8 mouse cellular contexts compared by ENCODE assay signal in the genomic region with DNA sequence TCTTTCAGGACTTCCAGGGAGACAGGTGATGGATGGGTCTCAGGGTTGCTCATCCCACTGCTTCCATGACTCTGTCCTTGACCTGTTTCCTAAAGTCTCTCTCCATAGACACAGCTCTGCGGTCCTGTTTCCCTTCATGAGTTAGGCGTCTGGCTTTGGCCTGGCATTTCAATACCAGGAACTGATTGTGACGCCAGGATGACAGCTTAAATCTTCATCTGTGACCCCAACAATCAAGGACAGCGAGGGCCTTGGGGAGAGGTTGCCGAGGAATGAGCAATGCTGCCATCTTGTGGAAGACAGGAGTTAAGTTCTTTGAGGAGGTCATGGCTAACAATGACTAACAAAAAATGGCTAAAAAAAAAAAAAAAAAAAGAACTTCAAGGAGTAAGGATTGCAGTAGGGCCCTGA. TPM values are rescaled to one million over a fixed set of nuclear protein-coding genes. Genes with fewer than 3 reads are reported as not detected.
DNase-seq lines count a peak whose midpoint lies in the region; ATAC-seq and TF ChIP-seq lines count a peak whose summit lies in the region.

No protein-coding gene starts in this region.

- peaks cover 8% of the 10 kb centered on the region for H3K27me3 ChIP-seq in Patski
- H3K27me3 ChIP-seq in liver, embryonic 14.5 days (ENCODE audit: control insufficient read depth, insufficient read depth, low read length) = no peaks in the 10 kb centered on the region
- H3K27me3 ChIP-seq in neural tube, embryonic 15.5 days (replicated peaks) = no peaks in the 10 kb centered on the region

- H3K4me3 ChIP-seq in liver, embryonic 14.5 days (ENCODE audit: insufficient read depth in 1 of 2, low read depth in 2 of 2, low read length in 2 of 2) = no peak overlapping the region
- H3K4me3 ChIP-seq in neural tube, embryonic 15.5 days (replicated peaks) = no peak overlapping the region

- H3K36me3 ChIP-seq in liver, embryonic 14.5 days (replicated peaks; ENCODE audit: control insufficient read depth, insufficient read depth, low read depth) = no peaks in the 10 kb centered on the region
- H3K36me3 ChIP-seq in neural tube, embryonic 15.5 days = no peaks in the 10 kb centered on the region

- no peak for TF ChIP-seq EP300 in liver, embryonic 14.5 days (IDR thresholded peaks at IDR 0.05; ENCODE audit: low read depth)

- H3K4me1 ChIP-seq in liver, embryonic 14.5 days (replicated peaks; ENCODE audit: control insufficient read depth in 2 of 2, insufficient read depth in 2 of 2, low read length in 1 of 2) = no peaks in the 10 kb centered on the region
- peaks cover 4% of the 10 kb centered on the region; the same call in 1 of the 2 replicates for H3K4me1 ChIP-seq in neural tube, embryonic 15.5 days

- no peaks in the 10 kb centered on the region for H3K9me3 ChIP-seq in liver, embryonic 14.5 days (ENCODE audit: control insufficient read depth, low read length)
- H3K9me3 ChIP-seq in neural tube, embryonic 15.5 days (replicated peaks) = no peaks in the 10 kb centered on the region

- intact Hi-C loops in gastrocnemius, postnatal 14 days (cut with DNase I; ENCODE audit: low total_unique reads) = loop anchor here (2.0 kb wide), 1 partner anchor 262 kb away; no protein-coding TSS in a partner anchor

- no peak overlapping the region for H3K4me2 ChIP-seq in liver, embryonic 14.5 days (ENCODE audit: low read depth)
- peak overlapping the region; percentile 34 for H3K4me2 ChIP-seq in neural tube, embryonic 15.5 days

- CTCF ChIA-PET in Patski (lab: Charles Lee) = interaction anchor here (0.6 to 1.3 kb wide), 5 partner anchors 9 to 254 kb away, joined by 3 to 4 read pairs (median 3); no protein-coding TSS in a partner anchor

- peak; percentile 78 for TF ChIP-seq CTCF in Patski (IDR thresholded peaks at IDR 0.05)
- TF ChIP-seq CTCF in liver, embryonic 14.5 days (IDR thresholded peaks at IDR 0.05; ENCODE audit: low read depth) = peak; percentile 66

- H3K9ac ChIP-seq in liver, embryonic 14.5 days (replicated peaks) = no peak overlapping the region
- H3K9ac ChIP-seq in neural tube, embryonic 15.5 days (replicated peaks) = no peak overlapping the region

- POLR2A ChIA-PET in Patski (lab: Charles Lee) = interaction anchor here (0.6 kb wide), 1 partner anchor 48 kb away, joined by 8 read pairs; no protein-coding TSS in a partner anchor

- in situ Hi-C loops in Patski (cut with MboI; ENCODE audit: low pct_unique_long_range_greater_than_20kb) = loop anchor here (5.0 kb wide), 1 partner anchor 260 kb away; no protein-coding TSS in a partner anchor

- H3K27ac ChIP-seq in liver, embryonic 14.5 days = no peak overlapping the region
- no peak overlapping the region for H3K27ac ChIP-seq in neural tube, embryonic 15.5 days (replicated peaks)

- ATAC-seq in Patski = no peak
- no peak for ATAC-seq in liver, embryonic 14.5 days (ENCODE audit: insufficient read depth)
- peak; percentile 50; the same call in 1 of the 2 replicates for ATAC-seq in neural tube, embryonic 15.5 days (ENCODE audit: low FRiP score)

- DNase-seq in A20 (ENCODE audit: low read depth, low spot score) (peak; percentile 72), Patski (ENCODE audit: low read depth, low spot score) (peak; percentile 22)
- peak; percentile 78 to 85 for DNase-seq in cerebellum, postnatal 10 days
- peak; percentile 16 for DNase-seq in gastrocnemius, postnatal 14 days
- DNase-seq in kidney, adult 9 months = peak; percentile 49
- peak; percentile 29 to 38 (median 33) for DNase-seq in liver, embryonic 14.5 days (ENCODE audit: low read depth in 3 of 3, low spot score in 3 of 3)
- DNase-seq in urinary bladder, postnatal 25 days (ENCODE audit: low spot score) = peak; percentile 24

- WGBS in liver, embryonic 14.5 days (ENCODE audit: insufficient replicate concordance) = 10% methylated on average over 5 of the region's 5 CpGs
- WGBS in neural tube, embryonic 15.5 days = 14% methylated on average over 5 of the region's 5 CpGs

RNA-seq across cellular contexts. Expression of gene Frmd5, which starts 25.6 kb away (rescaled TPM):
- polyA plus RNA-seq in Patski (2021) = 0.23 TPM
- under 1 TPM; 0.33 to 0.38 TPM for total RNA-seq in gastrocnemius, postnatal 14 days (2021)
- polyA plus RNA-seq in liver, embryonic 14.5 days (2012; rRNA removed) = 0.12 and 0.30 TPM in 2 replicates
- 0.06 and 0.10 TPM in 2 replicates for polyA plus RNA-seq in liver, embryonic 14.5 days (2014; fragmentation: Nextera tagmentation; extraction: Ambion mirVana)
- polyA plus RNA-seq in neural tube, embryonic 15.5 days (2015; fragmentation: Nextera tagmentation; extraction: Ambion mirVana) = 20.2 and 24.1 TPM in 2 replicates

RNA-seq across cellular contexts. Expression of gene Casc4, which starts 34.3 kb away (rescaled TPM):
- polyA plus RNA-seq in Patski (2021) = 129 TPM
- total RNA-seq in gastrocnemius, postnatal 14 days (2021) = 10 to 100 TPM; 16.9 to 22.4 TPM
- polyA plus RNA-seq in liver, embryonic 14.5 days (2012; rRNA removed) = 3.0 and 3.7 TPM in 2 replicates
- polyA plus RNA-seq in liver, embryonic 14.5 days (2014; fragmentation: Nextera tagmentation; extraction: Ambion mirVana) = 3.4 and 4.4 TPM in 2 replicates
- polyA plus RNA-seq in neural tube, embryonic 15.5 days (2015; fragmentation: Nextera tagmentation; extraction: Ambion mirVana) = 31.6 and 42.4 TPM in 2 replicates

Comparison
In these comparisons a context has a peak if more than half of its experiments do, and no peak if none do; other contexts are left out.
1. DNase-seq: peak in every context shown above with its lines; median percentile 82 in cerebellum, postnatal 10 days; 72 in A20; 49 in kidney, adult 9 months; 33 in liver, embryonic 14.5 days; 24 in urinary bladder, postnatal 25 days; 22 in Patski; 16 in gastrocnemius, postnatal 14 days.
2. RNA of gene Frmd5, which starts 25.6 kb away (polyA plus RNA-seq): 20.2 to 24.1 TPM in neural tube, embryonic 15.5 days; 0.23 TPM in Patski (single experiment) and 0.06 to 0.30 TPM in liver, embryonic 14.5 days; every median in the first group is over 10 times any median in the second.